Mouse (Mus musculus) C2C12 (cell line): Measurements from ENCODE around the gene 9330161L09Rik.

Source experiments
- CTCF ChIP-seq: IDR thresholded peaks from one replicate; pipeline ENCODE4 v1.5.1; 2011; ENCODE audit not compliant: control insufficient read depth, insufficient read depth, insufficient read length
- FOSL1 ChIP-seq: IDR thresholded peaks from one replicate; pipeline ENCODE4 v1.8.0; 2011; ENCODE audit warnings: mild to moderate bottlenecking, low read length; ENCODE audit not compliant: poor library complexity, insufficient read depth, severe bottlenecking
- MAX ChIP-seq: IDR thresholded peaks from one replicate; pipeline ENCODE4 v1.6.1; 2011; ENCODE audit warnings: mild to moderate bottlenecking, control low read depth

- TF ChIP-seq CTCF (no peak), MAX (no peak), FOSL1 (no peak)
Measured at GRCm38 (mm10) chr12:103389982-103390381, 17.6 kb downstream of the 9330161L09Rik start.
